Mouse (Mus musculus): ENCODE data around the gene Zfp207.

DNA sequence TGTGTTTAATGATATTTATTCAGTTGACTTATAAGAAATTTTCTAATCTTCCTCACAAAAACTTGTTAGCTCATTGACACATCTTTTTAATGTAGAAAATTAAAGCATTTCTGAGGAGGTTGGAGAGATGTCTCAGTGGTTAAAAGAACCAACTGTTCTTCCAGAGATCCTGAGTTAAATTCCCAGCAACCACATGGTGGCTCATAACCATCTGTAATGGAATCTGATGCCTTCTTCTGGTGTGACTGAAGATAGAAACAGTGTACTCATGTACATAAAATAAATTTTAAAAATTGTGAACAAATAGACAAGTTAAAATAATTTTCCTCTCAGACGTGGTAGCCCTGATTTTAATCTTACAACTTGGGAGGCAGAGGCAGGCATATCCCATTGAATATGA is 6.8 kb downstream of the Zfp207 start:
- TF ChIP-seq CTCF (IDR thresholded peaks at IDR 0.05; ENCODE audit: insufficient read depth, low read depth, low read length) = no peak
- no peak for TF ChIP-seq POLR2A (IDR thresholded peaks at IDR 0.05; ENCODE audit: insufficient read depth, low read depth, low read length)
